Mouse (Mus musculus) lung, adult 2 months (tissue): ENCODE measurements around the gene Pex19.

Source experiments
- CTCF ChIP-seq: fragments of 200-500 bp; IDR thresholded peaks from 2 replicates; pipeline ENCODE4 v1.5.1; 2011; ENCODE audit warnings: mild to moderate bottlenecking, low read length, control low read depth; ENCODE audit not compliant: insufficient read depth
- POLR2A ChIP-seq: fragments of 200-500 bp; IDR thresholded peaks from 2 replicates; pipeline ENCODE4 v1.6.1; 2011; ENCODE audit warnings: low read depth, mild to moderate bottlenecking, control low read depth, low read length, borderline replicate concordance; ENCODE audit errors: extremely low read depth

DNA sequence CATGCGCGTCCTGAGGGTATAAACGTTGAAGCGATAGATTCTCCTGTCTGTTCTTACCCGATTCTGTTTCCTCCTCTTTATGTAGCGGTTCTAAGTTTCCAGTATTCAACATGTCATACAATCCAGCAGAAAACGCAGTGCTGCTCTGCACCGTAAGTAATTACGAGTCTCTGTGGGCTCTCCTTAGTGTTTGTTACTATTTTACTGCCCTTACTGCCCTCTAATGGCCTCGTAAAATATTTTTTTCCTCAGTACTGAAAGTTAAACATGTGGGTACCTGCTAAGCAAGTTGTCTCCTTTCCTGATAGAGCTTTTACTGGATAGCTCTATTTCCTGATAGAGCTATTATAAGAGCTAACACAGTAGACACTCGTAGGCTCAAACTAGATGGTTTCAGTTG lies 21.5 kb upstream of the Pex19 start:
- no peak for TF ChIP-seq POLR2A
- no peak for TF ChIP-seq CTCF
